Mouse (Mus musculus): ENCODE data around the gene Tsga13. TPM values are rescaled to one million over a fixed set of nuclear protein-coding genes. Genes with fewer than 3 reads are reported as not detected.

Tsga13 gene
- total RNA-seq (2021) = not detected
- long read RNA-seq, experiment 1 = 0 reads
- long read RNA-seq, experiment 2 = 0 reads

- TF ChIP-seq CTCF (IDR thresholded peaks at IDR 0.05) = no peak
- Histone ChIP-seq H3K4me3 (no peak within 1 kb of the TSS), H3K27ac (no peak within 1 kb of the TSS)
- DNase-seq (ENCODE audit: extremely low spot score in 1 of 2, low spot score in 2 of 2) = no peak
- intact Hi-C loops (cut with DNase I) = no loop called here
Measured at GRCm38 (mm10) chr6:30915473-30915872, at the start of gene Tsga13. Gene Tsga13 (minus strand): TSS chr6:30915573.

DNA sequence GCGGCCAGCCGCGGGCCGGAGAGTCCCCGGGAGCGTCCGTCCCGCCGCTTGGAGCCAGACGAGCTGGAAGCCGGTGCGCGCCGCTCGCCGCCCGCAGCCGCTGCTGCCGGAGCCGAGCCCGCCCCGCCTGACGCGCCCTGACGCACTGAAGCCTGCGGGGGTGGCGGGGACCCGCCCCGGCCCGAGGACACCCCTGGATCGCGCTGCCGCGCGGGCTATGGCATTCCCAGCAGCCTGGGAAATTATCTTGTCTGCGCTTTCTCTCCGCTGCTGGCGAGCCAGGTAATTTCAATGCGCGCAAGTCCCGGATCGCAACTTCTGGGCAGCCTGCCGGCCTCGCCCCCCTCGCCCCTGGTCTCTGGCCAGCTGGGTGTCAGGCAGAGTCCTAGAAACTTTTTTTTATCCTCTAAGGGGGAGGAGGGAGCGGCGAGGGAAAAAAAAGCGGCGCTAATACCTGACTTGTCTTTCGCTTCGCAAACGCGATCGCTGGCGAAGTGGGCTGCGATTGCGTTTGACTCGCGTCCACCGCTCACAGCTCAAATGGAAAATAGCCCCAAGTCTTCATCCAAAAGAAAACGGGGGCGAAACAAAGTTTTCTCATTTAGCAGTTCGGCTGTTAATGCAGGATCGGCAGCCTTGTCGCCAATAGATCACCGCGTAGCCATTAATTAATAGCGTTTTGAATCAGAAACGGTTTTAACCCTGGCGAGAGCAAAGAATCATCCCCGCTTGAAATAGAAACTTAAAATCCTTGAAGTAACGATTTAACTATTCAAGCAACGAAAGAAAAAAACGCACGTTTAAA lies 43.6 kb upstream of the Tsga13 start, which contains the start of gene Klf14:
TSS of gene Klf14 (minus strand) at position 343 of the 805 bp plus-strand sequence.
- Histone ChIP-seq H3K4me3 (peak within 1 kb of the TSS; percentile 26), H3K27ac (no peak within 1 kb of the TSS)
- DNase-seq (ENCODE audit: extremely low spot score in 1 of 2, low spot score in 2 of 2) = no peak
- intact Hi-C loops (cut with DNase I) = no loop called here
- no peak for TF ChIP-seq CTCF (IDR thresholded peaks at IDR 0.05)

DNA sequence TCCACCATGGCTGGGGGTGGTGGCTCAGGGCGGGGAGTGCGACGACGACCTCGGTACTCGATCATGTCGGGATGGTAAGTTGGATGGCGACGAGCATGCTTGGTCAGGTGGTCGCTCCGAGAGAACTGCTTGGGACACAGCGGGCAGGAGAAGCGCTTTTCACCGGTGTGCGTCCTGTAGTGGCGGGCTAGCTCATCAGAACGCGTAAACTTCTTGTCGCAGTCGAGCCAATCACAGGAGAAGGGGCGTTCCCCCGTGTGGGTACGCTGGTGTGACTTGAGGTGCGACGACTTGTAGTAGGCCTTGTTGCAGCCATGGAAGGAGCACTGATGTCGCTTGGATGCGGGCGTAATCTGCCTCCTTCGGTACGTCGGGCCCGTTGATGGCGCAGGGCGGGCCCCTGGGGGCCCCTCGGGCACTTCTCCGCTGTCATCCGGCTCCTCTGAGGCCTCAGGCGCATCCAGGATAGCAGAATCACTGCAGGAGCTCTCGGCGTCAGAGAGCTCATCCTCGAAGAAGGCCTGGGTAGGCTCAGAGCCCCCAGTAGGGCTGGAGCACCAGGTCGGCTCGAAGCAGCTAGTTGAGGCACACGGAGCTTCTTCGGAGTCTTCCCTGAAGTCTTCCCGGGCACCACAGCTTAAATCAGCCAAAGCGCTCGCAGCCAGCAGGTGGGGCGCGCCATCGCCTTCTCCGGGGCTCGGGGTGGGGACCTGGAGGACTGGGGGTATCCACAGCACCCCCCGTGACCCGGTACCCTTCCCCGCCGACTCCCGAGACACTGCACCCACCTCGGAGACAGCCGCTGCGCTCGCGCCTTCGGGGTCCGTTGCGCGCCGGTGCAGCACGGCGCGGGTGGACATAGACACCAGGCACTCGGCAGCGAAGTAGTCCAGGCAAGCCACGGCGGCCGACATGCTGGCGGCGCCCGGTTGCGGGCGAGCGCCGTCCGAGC lies 42.7 kb upstream of the Tsga13 start:
- intact Hi-C loops (cut with DNase I) = no loop called here
- TF ChIP-seq CTCF (IDR thresholded peaks at IDR 0.05) = no peak
- DNase-seq (ENCODE audit: extremely low spot score in 1 of 2, low spot score in 2 of 2) = peak; percentile 17 to 25
- Histone ChIP-seq H3K27ac (no peak overlapping the region), H3K4me3 (no peak overlapping the region; the same call in 1 of the 2 replicates)

DNA sequence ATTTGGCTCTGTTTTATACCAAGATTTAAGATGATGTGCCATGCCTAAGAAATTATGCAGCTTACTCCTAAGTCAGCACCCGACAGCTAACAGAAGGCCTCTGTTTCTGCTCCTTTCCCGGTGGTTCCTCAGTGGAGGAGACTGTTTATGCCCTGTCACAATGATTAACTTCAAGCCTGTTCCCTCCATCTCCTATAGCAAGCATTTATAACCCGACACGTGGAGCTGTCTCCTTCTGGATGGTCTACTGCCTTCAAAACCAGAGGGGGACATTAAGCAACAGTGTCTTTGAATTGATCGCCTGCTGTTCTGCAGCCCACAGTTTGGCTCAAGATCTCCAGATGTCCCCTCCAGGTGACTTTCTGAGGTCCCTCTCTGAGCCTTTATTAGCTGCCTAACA lies 23.9 kb upstream of the Tsga13 start:
- intact Hi-C loops (cut with DNase I) = no loop called here

GRCm38 (mm10) chr6:30922821-30923220 lies 7.4 kb upstream of the Tsga13 start:
- intact Hi-C loops (cut with DNase I) = no loop called here
- peak; percentile 53 for TF ChIP-seq CTCF (IDR thresholded peaks at IDR 0.05)
- DNase-seq (ENCODE audit: extremely low spot score in 1 of 2, low spot score in 2 of 2) = no peak
- no peak overlapping the region for H3K27ac ChIP-seq
- no peak overlapping the region for H3K4me3 ChIP-seq

More for the DNA sequence above, 23.9 kb upstream of the Tsga13 start:
- no peak for DNase-seq (ENCODE audit: extremely low spot score in 1 of 2, low spot score in 2 of 2)
- no peak for TF ChIP-seq CTCF (IDR thresholded peaks at IDR 0.05)
- H3K4me3 ChIP-seq = no peak overlapping the region
- H3K27ac ChIP-seq = no peak overlapping the region

- intact Hi-C loops (cut with DNase I) = no loop called here
- no peak overlapping the region for H3K27ac ChIP-seq
- H3K4me3 ChIP-seq = no peak overlapping the region
- TF ChIP-seq CTCF (IDR thresholded peaks at IDR 0.05) = no peak
- DNase-seq (ENCODE audit: extremely low spot score in 1 of 2, low spot score in 2 of 2) = no peak
Measured at GRCm38 (mm10) chr6:30921826-30922225, 6.5 kb upstream of the Tsga13 start.

GRCm38 (mm10) chr6:30920834-30921675 lies 5.7 kb upstream of the Tsga13 start:
- intact Hi-C loops (cut with DNase I) = no loop called here
- peak; percentile 28 to 40 for DNase-seq (ENCODE audit: extremely low spot score in 1 of 2, low spot score in 2 of 2)
- peak overlapping the region; percentile 29 for H3K4me3 ChIP-seq
- peak overlapping the region; percentile 75 for H3K27ac ChIP-seq
- no peak for TF ChIP-seq CTCF (IDR thresholded peaks at IDR 0.05)

DNA sequence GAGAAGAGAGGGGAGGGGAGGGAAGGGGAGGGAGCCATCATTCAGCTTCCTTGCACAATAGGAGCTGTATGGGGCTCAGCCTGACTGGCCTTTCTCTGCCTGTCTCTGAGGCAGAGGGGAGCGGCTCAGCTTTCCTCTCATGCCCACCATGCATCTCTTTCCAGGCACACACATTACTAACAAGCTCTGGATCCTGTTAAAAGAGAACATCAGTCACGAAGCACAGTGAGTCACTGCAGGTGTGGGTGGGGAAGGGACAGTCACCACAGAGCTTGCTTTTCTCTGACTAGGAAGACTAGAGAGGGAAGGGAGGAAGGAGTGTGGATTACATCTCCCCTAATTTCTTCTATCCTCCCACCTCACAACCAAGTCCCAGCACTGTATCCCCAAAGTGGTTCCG lies 7.4 kb downstream of the Tsga13 start:
- intact Hi-C loops (cut with DNase I) = no loop called here
- no peak for TF ChIP-seq CTCF (IDR thresholded peaks at IDR 0.05)
- Histone ChIP-seq H3K27ac (peak overlapping the region; percentile 76), H3K4me3 (no peak overlapping the region)
- DNase-seq (ENCODE audit: extremely low spot score in 1 of 2, low spot score in 2 of 2) = peak; percentile 70 to 73

DNA sequence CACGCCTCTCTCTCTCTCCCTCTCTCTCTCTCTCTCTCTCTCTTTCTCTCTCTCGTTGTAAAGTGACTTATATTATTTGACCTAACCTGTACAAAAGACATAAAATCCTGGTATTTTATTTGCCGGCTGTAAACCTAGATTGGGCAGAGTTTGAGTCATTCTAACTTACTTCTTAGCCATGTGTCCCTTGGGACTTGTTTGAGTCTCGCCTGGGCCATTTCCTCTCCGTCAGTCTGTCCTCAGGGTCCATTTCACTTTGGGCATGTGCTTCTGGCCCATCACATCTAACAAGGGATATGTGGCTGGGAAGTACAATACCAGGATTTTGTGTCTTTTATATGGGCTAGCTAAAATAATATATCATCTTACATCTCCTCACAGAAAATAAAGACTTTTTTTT lies 10.5 kb downstream of the Tsga13 start:
- Histone ChIP-seq H3K4me3 (no peak overlapping the region), H3K27ac (no peak overlapping the region)
- intact Hi-C loops (cut with DNase I) = no loop called here
- TF ChIP-seq CTCF (IDR thresholded peaks at IDR 0.05) = no peak
- DNase-seq (ENCODE audit: extremely low spot score in 1 of 2, low spot score in 2 of 2) = no peak

DNA sequence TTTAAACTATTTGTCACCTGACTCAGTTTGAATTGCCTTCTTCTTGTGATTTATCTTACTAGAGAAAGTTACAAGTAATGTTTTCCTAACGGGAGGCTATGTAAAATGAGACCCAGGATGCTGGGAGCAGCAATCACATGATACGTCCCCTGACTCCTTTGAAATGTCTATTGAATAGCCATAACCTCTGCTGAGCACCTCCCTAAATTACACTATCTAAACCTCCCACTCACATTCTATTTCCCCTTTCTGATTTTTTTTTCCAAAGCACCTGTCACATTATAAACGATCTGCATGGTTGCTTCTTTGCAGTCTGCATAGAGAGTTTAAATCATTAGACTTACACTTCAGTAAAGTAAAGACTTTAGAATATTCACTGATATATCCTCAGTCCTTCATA lies 11.3 kb downstream of the Tsga13 start:
- intact Hi-C loops (cut with DNase I) = no loop called here
- no peak for DNase-seq (ENCODE audit: extremely low spot score in 1 of 2, low spot score in 2 of 2)
- no peak for TF ChIP-seq CTCF (IDR thresholded peaks at IDR 0.05)
- no peak overlapping the region for H3K27ac ChIP-seq
- no peak overlapping the region for H3K4me3 ChIP-seq

GRCm38 (mm10) chr6:30897520-30897919 lies 17.9 kb downstream of the Tsga13 start:
- DNase-seq (ENCODE audit: extremely low spot score in 1 of 2, low spot score in 2 of 2) = no peak
- intact Hi-C loops (cut with DNase I) = loop anchor here (5.0 kb wide), 1 partner anchor 495 kb away; the partner anchor contains the start of gene Klhdc10
- Histone ChIP-seq H3K4me3 (no peak overlapping the region), H3K27ac (no peak overlapping the region)
- no peak for TF ChIP-seq CTCF (IDR thresholded peaks at IDR 0.05)
